Mouse (Mus musculus): Measurements from ENCODE around the gene Plcb1.
"Not testable (repeated sequence)": the region's sequence is repeated elsewhere in the genome, so short reads cannot be mapped to it uniquely, and the experiment has no call there.

Plcb1 gene

DNA sequence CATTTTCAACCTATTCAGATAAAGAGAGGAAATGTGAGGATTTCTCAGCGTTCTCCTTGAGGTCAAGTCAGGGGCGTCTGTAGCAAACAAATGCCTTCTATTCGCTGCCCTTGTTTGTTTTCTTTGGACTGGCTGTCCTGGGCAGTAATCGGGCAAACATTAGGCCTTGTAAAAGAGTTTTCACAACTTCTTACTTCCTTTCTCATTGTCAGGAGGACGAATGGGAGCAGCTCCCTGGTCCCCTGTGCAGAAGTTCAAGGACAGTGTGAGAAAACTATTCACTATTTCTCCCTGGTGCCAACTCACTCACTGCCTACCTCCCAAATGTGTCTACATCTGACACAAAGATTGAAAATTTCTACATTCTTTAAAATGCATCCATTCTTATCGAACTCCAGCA lies 188.8 kb downstream of the Plcb1 start:
- DNase-seq (ENCODE audit: low spot score), result no peak

DNA sequence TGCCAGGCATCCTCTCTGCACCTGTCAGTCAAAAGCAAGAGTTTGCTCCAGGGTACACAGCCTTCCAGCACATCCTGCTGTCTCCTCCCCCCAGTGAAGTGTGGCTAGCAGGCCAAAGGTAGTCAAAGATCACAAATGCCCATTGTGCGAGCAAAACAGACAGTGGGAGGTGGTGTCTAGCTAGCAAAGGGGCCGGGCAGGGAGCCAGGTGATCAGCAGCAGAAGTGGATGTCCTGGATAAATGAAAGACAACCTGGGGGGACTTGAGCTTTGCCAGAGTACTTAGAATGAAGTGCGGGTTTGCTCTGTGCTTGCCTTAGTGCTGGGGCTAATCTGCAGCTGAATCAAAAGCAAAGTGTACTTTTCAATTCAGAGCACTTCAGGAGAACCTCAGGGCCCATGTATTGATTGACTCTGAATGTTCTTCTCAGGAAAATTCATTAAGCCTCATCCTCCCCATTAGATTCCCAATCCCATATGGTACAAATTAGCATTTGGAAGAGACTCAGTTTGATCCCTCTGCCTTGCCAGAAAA lies 191.0 kb downstream of the Plcb1 start:
- DNase-seq (ENCODE audit: low spot score), result no peak

DNA sequence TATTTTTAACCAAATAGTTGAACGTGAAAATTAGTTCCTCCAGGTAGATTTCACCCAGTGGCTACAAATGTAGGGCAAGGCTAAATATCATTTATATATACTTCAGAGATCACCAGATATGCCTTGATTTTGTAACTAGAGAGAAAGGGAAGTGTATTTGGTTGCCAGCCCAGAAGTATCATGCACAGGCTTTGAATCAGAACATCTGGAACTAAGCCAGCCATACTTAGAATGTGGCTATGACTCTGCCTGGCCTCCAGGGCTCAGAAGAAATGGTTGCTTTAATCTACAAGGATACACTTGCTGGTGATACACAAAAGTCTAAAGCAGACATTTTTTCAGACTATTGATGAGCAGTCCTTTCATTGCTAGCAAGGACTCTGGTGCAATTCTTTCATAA lies 191.8 kb downstream of the Plcb1 start:
- DNase-seq (ENCODE audit: low spot score), result no peak

DNA sequence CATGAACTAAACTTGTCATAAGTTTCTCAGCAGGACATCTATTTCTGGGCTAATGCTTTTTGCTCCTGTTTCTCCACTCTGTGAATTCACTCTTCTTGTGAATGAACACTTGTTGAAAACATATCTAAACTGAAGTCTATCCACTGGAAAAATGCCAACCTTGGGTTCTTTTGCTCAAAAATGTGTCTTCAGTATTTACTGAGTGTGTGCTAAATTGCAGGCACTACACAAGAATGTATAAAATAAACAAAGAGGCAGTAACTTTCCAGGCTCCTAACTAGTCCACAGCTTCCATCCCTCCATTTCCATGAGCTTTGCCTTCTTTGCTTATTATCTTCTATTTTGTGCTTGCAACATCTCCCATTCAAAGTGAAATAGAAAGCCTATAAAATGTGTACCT lies 195.5 kb downstream of the Plcb1 start:
- no peak for DNase-seq (ENCODE audit: low spot score)

DNA sequence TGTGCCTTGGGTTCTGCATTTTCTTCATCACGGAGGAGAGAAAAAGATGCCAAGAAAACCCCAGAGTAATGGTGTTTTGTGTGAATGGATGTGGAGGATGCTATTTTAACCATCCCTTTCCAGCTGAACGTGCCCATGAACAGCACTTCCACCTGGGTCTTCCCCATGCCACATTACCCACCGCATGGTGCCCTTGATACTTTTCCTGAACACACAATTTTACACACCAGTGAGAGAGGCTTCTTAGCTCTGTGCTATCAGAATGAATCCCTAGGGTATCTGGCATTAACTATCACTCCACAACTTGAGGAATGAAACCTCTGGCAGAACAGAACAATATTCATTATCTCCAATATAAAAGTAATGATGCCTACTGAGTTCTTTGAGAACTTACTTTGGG lies 199.0 kb downstream of the Plcb1 start:
- no peak for DNase-seq (ENCODE audit: low spot score)

DNA sequence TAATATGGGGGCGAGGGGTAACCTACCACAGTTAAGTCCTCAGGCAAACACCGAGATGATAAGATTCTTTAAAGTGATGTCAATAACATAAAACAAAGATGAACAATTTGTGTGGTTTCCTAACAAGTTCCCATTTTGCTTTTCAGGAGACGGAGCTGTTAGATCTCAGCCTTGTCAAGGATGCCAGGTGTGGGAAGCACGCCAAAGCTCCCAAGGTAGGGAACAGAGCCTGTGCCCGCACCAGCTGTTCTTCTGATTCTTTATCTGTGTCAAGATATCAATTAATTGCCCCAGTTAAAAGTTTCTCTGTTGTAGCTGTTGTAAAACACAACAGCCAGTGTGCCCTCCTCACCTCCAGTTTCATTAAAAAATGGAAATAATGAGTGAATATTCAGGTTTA lies 202.1 kb downstream of the Plcb1 start:
- no peak for DNase-seq (ENCODE audit: low spot score)

DNA sequence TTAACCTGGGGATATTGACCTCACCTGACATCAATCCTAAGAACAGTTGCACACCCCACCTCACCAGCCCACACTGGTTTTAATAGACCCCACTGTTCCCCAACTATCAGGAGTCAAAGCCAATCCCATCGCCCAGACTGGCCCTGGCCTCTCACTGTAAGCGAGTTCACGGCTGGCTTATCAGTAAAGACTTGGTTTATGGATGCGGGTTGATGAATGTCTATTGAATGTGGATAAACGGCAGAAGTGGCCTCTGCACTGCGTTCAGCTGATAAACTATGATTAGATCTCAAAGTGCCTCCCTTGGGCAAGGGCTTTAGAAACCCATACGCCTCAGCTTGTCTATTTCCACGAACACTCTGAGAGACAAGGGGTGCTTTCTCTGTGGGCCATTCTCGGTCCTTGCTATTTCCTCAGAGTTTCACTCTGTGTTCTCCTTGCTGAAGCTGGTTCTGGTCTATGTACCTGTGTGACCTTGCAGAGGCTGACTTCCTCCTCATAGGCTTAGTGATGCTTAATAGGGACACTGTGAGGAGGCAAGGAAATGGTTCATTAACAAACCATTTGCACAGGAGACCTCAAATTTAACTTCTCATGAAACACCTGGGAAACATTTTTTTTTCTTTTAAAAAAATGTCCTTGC lies 203.9 kb downstream of the Plcb1 start:
- DNase-seq (ENCODE audit: low spot score), result no peak

DNA sequence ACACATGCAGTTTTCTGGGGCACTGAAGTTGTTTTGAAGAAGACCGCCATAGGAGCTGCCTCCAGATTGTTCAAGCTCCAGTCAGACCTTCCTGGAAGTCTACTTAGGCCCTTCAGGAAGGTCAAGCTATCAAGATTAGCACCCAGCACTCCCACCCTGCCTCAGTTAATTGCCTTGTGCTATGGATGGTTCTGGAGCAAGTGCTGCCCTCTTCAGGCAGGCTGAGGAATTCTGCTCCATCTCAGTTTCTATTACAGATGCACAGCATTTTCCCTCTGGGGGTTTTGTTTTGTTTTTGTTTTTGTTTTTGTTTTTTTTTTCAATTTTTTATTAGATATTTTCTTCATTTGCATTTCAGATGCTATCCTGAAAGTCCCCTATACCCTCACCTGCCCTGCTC lies 221.3 kb downstream of the Plcb1 start:
- DNase-seq (ENCODE audit: low spot score), result no peak

DNA sequence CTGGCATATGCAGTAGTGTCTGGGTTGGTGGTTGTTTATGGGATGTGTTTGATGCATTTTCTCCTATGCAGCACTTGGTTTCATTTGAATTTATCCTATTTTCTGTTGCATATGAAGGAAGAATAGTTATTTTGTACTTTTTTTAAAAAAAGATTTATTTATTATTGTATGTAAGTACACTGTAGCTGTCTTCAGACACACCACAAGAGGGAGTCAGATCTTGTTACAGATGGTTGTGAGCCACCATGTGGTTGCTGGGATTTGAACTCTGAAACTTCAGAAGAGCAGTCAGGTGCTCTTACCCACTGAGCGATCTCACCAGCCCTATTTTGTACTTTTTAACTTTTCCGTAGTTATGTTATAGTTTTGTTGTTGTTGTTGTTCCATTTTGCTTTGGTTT lies 222.0 kb downstream of the Plcb1 start:
- DNase-seq (ENCODE audit: low spot score), result not testable (repeated sequence)

DNA sequence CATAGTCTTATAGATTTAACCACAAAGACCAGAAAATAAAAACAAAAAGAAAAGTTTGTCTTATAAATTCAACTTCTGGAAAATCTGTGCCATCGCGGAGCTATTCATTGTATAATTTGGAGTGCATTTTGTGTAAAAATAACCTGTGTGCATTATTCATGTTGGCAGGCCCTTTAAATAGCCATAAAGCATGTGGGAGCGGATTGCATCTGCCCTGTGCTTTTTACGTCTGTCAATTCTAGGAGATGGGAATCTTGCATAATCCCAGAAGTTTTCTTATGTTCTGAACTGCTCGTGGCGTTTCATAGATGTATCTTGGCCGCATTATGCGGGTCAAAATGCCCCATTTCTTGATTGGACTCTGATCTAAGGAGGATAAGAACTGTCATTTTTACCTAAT lies 224.5 kb downstream of the Plcb1 start:
- no peak for DNase-seq (ENCODE audit: low spot score)

DNA sequence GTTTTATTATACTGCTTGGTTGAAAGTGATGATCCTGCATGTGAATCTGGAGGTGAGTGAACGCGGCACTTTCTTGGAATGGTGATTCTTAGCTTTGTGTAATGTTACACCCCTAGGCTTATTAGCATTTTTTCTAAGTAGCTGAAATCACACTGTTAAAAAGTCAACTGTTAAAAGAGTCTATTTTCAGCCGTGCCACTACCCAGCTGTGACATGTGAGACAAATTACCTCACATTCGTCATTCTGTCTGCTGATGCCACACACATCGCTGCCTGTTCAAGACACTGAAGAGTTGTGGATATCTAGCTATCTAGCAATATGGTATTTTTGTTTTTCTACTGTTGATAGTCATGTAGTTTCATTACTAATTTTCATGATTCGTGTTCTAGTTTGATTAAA lies 229.6 kb downstream of the Plcb1 start:
- DNase-seq (ENCODE audit: low spot score), result no peak

DNA sequence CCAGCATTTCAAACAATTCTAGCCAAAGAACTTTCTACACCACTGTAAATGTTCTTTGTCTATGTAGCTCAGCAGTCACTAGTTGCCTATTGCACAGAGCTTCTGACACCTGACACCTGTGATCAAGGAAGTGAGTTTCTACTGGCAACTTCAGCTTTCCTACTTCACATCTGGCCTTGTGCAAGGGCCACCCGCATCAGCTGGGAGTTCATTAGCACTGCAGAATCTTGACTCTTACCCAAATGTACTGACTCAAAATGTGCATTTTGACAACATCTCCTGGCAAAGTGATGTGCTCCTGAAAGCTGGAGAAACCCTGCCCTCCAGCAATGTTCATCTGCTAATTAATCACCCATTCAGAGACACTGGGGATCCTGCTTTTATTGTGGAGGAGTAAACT lies 232.4 kb downstream of the Plcb1 start:
- DNase-seq (ENCODE audit: low spot score), result no peak

DNA sequence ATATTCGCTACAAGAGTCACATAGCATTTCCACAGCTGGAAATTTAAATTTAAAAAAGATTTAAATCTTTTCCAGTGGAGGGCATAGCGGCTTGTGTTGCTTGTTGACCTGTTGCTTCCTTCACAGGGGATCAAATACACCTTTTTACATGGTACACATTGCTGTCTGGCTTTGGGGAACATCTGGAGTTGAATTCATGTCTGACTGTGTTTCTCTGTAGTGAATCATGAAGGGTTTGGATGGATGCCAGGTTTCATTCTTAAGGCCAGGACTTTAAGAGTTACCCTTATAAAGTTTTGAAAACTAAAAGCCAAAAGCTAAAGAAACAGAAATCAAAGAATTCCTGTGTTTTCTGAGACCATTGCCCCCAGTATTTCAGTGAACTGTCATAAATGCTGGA lies 232.8 kb downstream of the Plcb1 start:
- DNase-seq (ENCODE audit: low spot score), result no peak

DNA sequence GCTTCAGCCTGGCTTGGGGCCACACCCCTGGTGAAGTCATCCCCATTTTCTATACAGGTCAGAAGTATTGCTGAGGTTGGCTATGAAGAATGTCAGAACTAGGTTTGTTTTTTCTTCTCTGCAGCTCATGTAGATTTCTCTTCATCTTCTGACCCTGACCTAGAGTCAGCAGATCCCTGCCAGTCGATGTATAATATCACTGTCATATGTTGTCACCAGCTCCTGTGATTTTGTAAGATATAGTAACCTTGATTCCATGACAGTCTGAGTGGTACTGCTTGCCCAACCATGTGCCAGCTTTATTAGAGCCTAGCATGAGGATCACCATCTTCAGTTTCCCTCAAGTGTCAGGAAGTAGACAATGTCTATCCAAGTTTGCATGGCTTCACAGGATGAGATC lies 233.7 kb downstream of the Plcb1 start:
- DNase-seq (ENCODE audit: low spot score), result no peak

DNA sequence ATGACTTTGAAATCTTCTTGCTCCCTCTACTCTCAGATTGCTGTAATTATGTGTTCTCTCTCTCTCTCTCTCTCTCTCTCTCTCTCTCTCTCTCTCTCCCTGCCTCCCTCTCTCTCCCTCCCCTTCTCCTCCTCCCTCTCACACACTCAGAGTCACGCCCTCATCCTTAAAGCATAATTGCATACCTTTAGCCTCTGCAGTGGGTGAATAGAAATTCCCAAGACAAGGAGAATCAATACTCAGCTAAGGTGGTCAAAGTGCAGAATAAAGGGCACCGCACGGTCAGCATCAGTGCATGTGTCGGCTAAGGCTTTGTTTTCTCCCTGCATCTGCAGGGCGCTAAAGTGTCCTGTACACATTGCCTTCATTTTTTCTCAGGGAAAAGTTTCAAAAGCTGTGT lies 243.4 kb downstream of the Plcb1 start:
- no peak for DNase-seq (ENCODE audit: low spot score)

DNA sequence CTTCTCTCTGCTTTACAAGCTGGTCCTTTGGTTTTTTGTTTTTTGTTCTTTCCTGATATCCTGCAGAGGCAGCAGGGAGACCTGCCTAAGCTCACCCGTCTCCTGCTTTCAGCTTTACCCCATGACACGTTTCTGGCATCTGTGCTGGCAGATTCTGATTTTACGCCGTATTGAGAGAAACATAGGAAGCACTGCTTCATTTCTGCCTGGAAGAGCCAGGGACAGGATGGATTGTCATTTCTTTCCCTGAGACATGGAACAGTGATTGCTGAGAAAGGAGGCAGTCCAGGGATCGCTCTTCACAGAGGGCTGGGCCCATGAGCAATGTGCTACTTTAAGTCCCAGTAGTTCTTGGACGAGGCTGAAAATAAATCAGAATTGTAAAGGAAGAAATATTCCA lies 243.8 kb downstream of the Plcb1 start:
- DNase-seq (ENCODE audit: low spot score), result no peak

DNA sequence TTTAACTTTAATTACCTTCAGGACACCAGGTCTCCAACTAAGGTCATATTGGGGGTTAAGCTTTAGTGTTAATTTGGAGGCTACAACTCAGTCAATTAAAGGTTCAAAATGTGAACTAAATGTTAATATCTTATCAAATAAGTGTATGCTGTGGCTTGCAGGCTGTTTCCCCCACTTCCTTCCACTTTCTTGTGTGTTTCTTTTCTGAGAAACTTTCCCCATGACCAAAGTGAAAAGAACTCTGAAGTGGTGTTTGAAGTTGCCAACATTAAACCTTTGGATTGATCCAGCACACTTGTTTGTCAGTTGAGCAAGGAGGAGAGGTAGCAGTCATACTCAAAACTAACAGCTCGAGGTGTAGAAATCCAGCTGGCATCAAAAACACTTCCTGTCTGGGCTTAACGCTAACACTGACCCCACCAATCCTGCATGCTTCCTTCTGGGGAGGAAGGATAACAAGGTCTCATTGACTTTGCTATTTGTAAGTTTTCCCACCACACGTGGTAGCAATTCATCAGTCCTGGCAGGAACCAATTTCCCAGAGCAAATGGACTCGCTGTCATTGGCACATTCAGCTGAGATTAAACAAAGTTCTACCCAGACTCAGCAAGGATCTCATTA lies 249.9 kb downstream of the Plcb1 start:
- no peak for DNase-seq (ENCODE audit: low spot score)

DNA sequence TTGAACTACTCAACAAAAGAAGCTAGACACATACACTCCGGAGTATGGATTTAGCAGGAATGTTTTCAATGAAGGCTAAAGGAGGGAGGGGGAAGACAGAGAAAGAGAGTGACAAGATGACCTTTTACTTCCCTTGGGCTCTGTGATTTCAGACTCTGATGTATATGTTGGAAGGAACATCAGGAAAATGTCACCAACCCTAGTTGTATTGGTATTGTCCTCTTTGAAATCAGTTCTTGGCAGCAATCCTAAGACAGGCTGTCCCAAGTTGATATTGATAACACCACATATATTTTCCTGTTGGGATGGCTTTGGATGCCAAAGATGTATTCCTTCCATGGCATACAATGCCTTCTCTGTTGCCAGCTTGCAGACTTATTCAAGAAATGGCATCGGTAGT lies 262.9 kb downstream of the Plcb1 start:
- no peak for DNase-seq (ENCODE audit: low spot score)

DNA sequence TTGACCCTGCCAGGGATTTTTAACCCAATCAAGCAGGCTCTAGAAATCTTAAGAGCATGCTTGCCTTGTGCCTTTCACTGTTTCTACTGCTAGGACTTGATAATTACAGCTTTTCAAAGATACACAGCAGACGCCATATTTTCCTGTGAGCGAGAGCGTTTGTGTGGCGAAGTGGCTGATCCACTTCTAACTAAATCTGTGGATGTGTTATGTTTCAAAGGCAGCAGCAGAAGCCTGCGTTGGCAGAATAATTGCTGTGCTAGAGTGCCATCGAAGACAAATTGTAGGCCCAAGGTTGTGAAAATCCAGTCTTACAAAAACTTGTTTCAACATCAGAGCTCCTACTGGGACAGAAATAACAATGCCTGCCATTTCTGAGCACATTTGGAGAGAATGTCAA lies 263.4 kb downstream of the Plcb1 start:
- no peak for DNase-seq (ENCODE audit: low spot score)

DNA sequence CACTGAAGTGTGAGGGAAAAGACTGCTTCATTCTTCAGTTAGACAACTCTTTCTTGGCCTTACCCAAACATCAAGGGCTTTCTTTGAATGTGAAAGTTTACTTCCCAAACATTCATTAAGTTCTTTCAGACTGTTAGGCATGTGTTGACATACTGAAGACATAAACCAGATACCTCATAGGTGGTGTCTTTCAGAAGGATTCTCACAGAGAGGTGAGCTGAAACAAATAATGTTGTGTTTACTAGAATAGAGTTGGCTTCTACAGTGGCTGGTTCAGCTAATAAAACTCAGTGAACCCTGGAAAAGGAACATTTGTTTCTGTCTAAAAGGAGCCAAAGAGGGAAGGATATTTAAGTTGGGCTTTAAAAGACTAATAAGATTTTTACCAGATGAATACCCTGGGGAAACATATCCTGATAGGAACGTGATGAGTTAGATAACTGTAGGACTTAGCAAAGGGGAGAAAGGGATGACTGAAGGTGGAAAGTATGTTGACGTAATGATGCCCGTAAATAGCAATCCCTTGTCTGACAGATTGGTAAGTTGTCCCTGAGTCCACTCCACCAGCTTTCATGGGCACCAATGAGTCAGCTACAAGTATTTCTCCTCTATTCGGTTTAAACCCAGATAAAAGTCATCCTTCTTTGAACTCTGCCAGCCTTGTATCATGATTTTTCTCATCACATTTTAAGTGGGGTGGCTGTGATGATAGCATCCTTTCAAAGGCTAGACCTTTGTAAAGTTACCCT lies 265.8 kb downstream of the Plcb1 start:
- DNase-seq (ENCODE audit: low spot score), result no peak

DNA sequence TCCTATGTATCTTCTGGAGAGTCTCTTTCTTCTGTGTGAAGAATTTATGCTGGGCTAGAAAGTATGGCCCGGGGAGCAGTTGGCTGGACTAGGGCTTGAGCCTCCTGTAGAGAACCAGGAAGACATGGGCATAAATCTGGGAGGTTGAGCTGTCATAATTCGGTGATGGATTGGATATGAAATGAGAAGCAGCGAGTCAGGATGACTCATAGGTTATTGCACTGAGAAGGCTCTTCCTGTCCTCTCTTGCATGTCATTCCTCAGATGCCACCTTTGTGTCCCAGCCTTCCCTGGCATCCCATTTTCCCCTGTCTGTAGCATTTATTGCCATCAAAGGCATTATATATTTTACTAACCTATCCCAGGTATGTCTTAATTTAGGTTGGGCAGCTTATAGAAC lies 267.5 kb downstream of the Plcb1 start:
- no peak for DNase-seq (ENCODE audit: low spot score)

DNA sequence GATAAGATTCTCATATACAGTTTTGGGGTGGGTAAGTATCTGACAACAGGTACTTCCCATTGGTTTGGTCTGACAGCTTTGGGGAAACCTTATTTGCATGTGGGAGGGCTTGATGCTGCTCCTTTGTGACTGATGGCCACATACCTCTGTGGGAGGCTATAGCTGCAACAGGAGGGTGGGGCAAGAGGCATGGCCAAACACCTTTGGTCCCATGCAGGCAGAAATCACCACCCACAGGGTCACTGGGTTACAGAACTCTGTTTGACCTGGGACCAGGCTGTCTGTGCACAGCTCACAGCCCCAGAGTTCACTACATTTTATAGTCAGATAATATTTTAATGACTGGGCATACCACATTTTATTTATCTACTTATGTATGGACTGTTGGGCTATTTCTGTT lies 281.6 kb downstream of the Plcb1 start:
- DNase-seq (ENCODE audit: low spot score), result no peak

DNA sequence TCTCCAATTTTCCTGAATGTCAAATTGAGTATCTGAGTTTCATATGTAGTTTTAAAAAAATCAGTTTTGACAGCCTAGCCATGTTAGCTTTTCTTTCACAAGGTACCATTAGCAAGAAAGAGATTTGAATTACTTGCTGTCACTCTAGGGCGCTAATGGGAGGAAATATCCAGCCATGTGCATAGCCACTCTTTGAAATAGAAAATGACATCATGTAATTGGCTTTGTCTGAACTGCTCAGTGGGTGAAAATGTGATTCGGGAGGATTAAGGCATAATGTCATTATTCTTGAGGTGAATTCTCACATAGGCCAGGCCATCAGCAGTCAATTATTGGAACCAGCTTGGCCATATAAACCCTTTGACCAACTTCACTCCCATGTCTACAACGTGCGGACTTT lies 285.5 kb downstream of the Plcb1 start:
- no peak for DNase-seq (ENCODE audit: low spot score)
